Mouse (Mus musculus): ENCODE data around the gene Pom121l12. TPM values are rescaled to one million over a fixed set of nuclear protein-coding genes. Genes with fewer than 3 reads are reported as not detected.

Pom121l12 gene
- polyA plus RNA-seq (2017; shearing (Covaris generic)) = not detected

DNA sequence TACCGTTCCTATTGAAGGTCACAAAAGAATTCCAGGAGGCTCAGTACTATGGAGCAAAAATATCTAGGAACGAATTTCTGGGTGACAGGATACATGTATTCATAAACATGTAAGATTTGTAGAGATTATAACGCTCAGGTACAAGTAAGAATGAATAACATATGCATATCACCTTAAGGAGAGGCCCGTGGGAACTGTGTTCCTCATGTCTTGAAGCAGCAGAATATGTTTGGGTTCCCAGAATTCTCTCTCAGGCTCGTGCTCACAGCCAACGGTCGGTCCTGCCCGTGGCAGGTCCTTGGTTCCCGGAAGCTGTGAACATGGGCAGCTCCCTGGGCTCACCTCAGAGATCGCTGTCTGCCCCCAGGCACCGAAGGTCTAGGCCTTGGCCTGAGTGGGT, at the start of gene Pom121l12:
TSS of gene Pom121l12 (plus strand) at position 301 of the 400 bp plus-strand sequence.

